Mouse (Mus musculus) forebrain, embryonic 16.5 days (tissue): ENCODE data around the gene Gm21969. TPM values are rescaled to one million over a fixed set of nuclear protein-coding genes. Genes with fewer than 3 reads are reported as not detected.
A peak's percentile ranks its signal among the peaks of the same experiment; 100 is the strongest.

Experiments
- ATAC-seq: fragments of 200-750 bp; cut with Nextera tagmentation; 2 replicates; pipeline ENCODE4 v1.8.0; 2017; ENCODE audit warnings: mild to moderate bottlenecking, moderate library complexity
- H3K27ac ChIP-seq: fragments of 300-500 bp; sonication (generic); 2 replicates; pipeline ENCODE4 v1.5.1; 2014; ENCODE audit warnings: low read length, control low read depth
- H3K27me3 ChIP-seq: fragments of 300-500 bp; sonication (generic); replicated peaks from 2 replicates; pipeline ENCODE4 v1.6.1; 2014; ENCODE audit warnings: low read length; ENCODE audit not compliant: control insufficient read depth, insufficient read depth
- H3K36me3 ChIP-seq: fragments of 300-500 bp; sonication (generic); 2 replicates; pipeline ENCODE4 v1.6.1; 2014; ENCODE audit not compliant: control insufficient read depth, insufficient read depth
- H3K4me1 ChIP-seq: fragments of 300-500 bp; sonication (generic); replicated peaks from 2 replicates; pipeline ENCODE4 v1.6.1; 2014; ENCODE audit warnings: low read length; ENCODE audit not compliant: control insufficient read depth, insufficient read depth
- H3K4me2 ChIP-seq: fragments of 300-500 bp; sonication (generic); 2 replicates; pipeline ENCODE4 v1.6.1; 2014; ENCODE audit warnings: mild to moderate bottlenecking, low read length, control low read depth
- H3K4me3 ChIP-seq: fragments of 300-500 bp; sonication (generic); replicated peaks from 2 replicates; pipeline ENCODE4 v1.5.1; 2014; ENCODE audit warnings: mild to moderate bottlenecking, low read length, control low read depth
- H3K9ac ChIP-seq: fragments of 300-500 bp; sonication (generic); replicated peaks from 2 replicates; pipeline ENCODE4 v1.6.1; 2014; ENCODE audit warnings: low read depth, low read length, control low read depth
- H3K9me3 ChIP-seq: fragments of 300-500 bp; sonication (generic); 2 replicates; pipeline ENCODE4 v1.6.1; 2016; ENCODE audit warnings: low read length; ENCODE audit not compliant: control insufficient read depth
- WGBS: fragments of 180-500 bp; shearing (Covaris S2); extraction: QIAGEN DNeasy Blood & Tissue Kit; methylation state at CpG from one replicate; pipeline ENCODE4 v1.1.7; 2014; 5-methylcytosine and 5-hydroxymethylcytosine counted together
- polyA plus RNA-seq: library from polyadenylated mRNA; unstranded; fragments of >200 nt; fragmentation: Nextera tagmentation; extraction: Ambion mirVana; gene quantifications from 2 replicates; pipeline ENCODE4 v1.2.1, GENCODE M21; 2015

Gm21969 gene
- polyA plus RNA-seq, 1 experiment from 2014 or later, result not detected

DNA sequence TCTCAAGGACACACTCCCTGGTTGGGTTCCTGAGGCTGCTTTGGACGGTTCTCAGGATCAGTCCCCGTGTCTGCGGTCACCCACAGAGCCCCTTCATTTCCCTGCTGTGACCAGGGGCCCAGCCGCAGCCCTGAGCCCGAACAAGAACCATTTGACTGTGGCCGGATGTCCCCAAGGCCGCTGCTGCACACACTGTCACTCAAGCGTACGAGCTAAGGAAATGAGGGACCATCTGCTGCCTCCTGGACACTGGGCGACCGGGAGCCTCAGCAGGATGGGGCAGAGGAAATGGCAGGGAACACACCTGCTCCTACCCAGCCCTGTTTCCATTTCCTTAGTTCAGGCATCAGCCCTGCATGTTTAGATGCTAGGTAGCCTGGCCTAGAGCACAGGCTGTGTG is 47.9 kb downstream of the Gm21969 start:
- Histone ChIP-seq H3K4me1 (no peaks in the 10 kb centered on the region), H3K36me3 (no peaks in the 10 kb centered on the region), H3K4me3 (no peak overlapping the region), H3K4me2 (no peak overlapping the region), H3K27ac (no peak overlapping the region), H3K27me3 (no peaks in the 10 kb centered on the region), H3K9ac (no peak overlapping the region), H3K9me3 (no peaks in the 10 kb centered on the region)
- no peak for ATAC-seq
- 81% methylated on average over 11 of the region's 11 CpGs for WGBS

DNA sequence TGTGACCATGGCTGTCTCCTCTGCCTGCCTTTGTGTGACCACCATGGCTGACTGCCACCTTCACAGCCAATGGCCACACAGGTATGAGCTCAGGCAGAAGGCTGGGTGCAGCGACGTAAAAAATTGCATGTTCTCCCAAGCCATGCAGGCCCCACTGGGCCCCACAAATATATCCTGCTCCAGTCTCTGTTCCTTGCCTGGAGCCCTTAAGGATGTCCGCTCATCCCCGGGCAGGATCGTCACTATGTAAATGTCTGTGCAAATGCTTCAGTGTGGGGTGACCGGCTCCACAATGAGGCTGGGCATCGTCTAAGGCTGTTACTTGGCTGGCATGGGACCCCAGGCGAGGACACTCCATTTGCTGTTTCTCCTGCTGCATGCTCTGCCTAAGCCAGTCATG is 50.3 kb downstream of the Gm21969 start, which contains the start of gene Tas1r2:
Gene Tas1r2, plus strand, starts transcription at position 301 of the 400 bp plus-strand sequence.
- WGBS, result 86% methylated on average over 8 of the region's 8 CpGs
- no peak within 1 kb of the TSS for H3K27ac ChIP-seq

DNA sequence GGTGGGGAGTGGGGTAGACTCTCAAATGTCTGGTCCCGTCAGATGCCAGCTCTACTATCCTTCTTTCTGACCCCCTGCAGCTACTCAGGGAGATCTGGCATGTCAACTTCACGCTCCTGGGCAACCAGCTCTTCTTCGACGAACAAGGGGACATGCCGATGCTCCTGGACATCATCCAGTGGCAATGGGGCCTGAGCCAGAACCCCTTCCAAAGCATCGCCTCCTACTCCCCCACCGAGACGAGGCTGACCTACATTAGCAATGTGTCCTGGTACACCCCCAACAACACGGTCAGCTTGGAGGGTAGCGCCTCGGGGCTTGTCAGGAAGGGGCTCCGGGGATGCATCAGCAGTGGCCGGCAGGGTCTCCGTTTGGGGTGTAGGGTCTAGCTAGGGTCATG is 58.9 kb downstream of the Gm21969 start:
- H3K36me3 ChIP-seq, result no peaks in the 10 kb centered on the region
- WGBS, result 78% methylated on average over 14 of the region's 14 CpGs
- ATAC-seq, result no peak
- H3K27me3 ChIP-seq, result no peaks in the 10 kb centered on the region
- H3K9me3 ChIP-seq, result no peaks in the 10 kb centered on the region
- no peak overlapping the region for H3K4me3 ChIP-seq
- no peak overlapping the region for H3K4me2 ChIP-seq
- H3K4me1 ChIP-seq, result no peaks in the 10 kb centered on the region
- no peak overlapping the region for H3K9ac ChIP-seq
- no peak overlapping the region for H3K27ac ChIP-seq

More for the DNA sequence above, 50.3 kb downstream of the Gm21969 start, which contains the start of gene Tas1r2:
- Histone ChIP-seq H3K4me3 (no peak within 1 kb of the TSS), H3K4me2 (no peak within 1 kb of the TSS), H3K9me3 (no peaks in the 10 kb centered on the region), H3K27me3 (no peaks in the 10 kb centered on the region), H3K9ac (no peak within 1 kb of the TSS), H3K4me1 (no peaks in the 10 kb centered on the region), H3K36me3 (no peaks in the 10 kb centered on the region)
- ATAC-seq, result no peak

DNA sequence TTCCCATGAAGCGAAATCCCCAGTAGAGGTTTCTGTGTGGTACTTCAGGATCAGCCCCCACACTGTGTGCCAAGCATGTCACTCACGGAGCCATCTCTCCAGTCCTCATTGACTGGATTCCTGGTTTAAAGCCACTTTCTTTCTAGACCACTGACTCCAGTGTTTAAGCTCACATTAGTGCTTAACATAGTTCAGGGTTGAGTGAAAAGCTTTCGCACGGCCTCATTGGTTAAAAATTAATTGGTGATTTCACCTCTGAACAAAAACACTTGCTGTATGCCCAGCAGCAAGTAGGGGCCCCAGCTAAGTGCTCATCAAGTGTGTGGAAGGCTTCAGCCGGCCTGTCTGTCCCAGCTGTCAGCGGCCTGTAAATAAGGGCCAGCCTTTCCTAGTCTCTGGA is 64.6 kb downstream of the Gm21969 start:
- no peak overlapping the region for H3K9ac ChIP-seq
- H3K27me3 ChIP-seq, result no peaks in the 10 kb centered on the region
- no peaks in the 10 kb centered on the region for H3K9me3 ChIP-seq
- no peak overlapping the region for H3K27ac ChIP-seq
- WGBS, result 14% methylated on average over 6 of the region's 6 CpGs
- ATAC-seq, result peak; percentile 40; the same call in 1 of the 2 replicates
- no peaks in the 10 kb centered on the region for H3K4me1 ChIP-seq
- no peak overlapping the region for H3K4me3 ChIP-seq
- H3K36me3 ChIP-seq, result no peaks in the 10 kb centered on the region
- no peak overlapping the region for H3K4me2 ChIP-seq

DNA sequence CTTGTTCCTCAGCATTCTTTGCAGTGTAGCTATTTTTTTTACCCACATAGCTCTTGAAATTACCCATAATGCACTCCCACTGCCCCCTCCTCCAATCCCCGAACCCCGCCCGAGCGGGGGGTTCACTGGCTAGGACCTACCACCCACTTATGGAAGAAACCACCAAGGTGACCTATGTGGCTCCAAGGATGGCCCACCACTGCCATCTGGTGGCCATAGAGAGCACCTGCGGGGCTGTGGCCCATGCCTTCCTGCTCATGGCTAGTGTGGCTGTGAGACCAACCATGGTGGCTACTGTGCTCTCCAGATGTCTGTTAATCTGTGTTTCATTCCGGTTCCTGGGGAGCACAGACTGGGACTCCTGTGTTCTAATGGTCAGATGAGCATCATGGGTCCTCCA is 66.9 kb downstream of the Gm21969 start:
- no peaks in the 10 kb centered on the region for H3K36me3 ChIP-seq
- no peaks in the 10 kb centered on the region for H3K4me1 ChIP-seq
- WGBS, result 19% methylated on average over 6 of the region's 6 CpGs
- H3K9me3 ChIP-seq, result no peaks in the 10 kb centered on the region
- no peak overlapping the region for H3K27ac ChIP-seq
- ATAC-seq, result no peak
- no peak overlapping the region for H3K4me2 ChIP-seq
- no peak overlapping the region for H3K9ac ChIP-seq
- H3K4me3 ChIP-seq, result no peak overlapping the region
- H3K27me3 ChIP-seq, result no peaks in the 10 kb centered on the region

DNA sequence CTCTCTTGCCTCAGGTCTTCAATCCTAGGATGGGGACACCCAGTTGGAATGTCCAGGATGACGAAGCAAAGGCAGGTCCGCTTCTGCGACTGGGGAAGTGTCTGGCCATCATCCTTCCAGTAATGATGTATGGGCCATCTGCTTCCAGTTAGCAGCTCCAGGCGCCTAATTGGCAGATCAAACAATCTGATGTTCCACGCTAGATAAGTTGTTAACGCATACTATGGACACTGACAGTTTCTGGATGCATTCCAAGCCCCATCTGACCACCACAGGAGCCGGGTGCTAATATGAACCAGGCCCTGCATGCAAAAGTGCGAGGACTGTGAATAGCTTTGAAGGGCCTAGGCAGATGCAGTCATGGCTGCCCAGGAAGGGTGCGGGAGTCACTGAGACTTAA is 72.7 kb downstream of the Gm21969 start:
- H3K4me1 ChIP-seq, result no peaks in the 10 kb centered on the region
- no peak for ATAC-seq
- no peaks in the 10 kb centered on the region for H3K36me3 ChIP-seq
- WGBS, result 52% methylated on average over 9 of the region's 9 CpGs
- peaks cover 9% of the 10 kb centered on the region for H3K9me3 ChIP-seq
- H3K27ac ChIP-seq, result no peak overlapping the region
- H3K4me3 ChIP-seq, result no peak overlapping the region
- no peaks in the 10 kb centered on the region for H3K27me3 ChIP-seq
- H3K4me2 ChIP-seq, result no peak overlapping the region
- no peak overlapping the region for H3K9ac ChIP-seq

DNA sequence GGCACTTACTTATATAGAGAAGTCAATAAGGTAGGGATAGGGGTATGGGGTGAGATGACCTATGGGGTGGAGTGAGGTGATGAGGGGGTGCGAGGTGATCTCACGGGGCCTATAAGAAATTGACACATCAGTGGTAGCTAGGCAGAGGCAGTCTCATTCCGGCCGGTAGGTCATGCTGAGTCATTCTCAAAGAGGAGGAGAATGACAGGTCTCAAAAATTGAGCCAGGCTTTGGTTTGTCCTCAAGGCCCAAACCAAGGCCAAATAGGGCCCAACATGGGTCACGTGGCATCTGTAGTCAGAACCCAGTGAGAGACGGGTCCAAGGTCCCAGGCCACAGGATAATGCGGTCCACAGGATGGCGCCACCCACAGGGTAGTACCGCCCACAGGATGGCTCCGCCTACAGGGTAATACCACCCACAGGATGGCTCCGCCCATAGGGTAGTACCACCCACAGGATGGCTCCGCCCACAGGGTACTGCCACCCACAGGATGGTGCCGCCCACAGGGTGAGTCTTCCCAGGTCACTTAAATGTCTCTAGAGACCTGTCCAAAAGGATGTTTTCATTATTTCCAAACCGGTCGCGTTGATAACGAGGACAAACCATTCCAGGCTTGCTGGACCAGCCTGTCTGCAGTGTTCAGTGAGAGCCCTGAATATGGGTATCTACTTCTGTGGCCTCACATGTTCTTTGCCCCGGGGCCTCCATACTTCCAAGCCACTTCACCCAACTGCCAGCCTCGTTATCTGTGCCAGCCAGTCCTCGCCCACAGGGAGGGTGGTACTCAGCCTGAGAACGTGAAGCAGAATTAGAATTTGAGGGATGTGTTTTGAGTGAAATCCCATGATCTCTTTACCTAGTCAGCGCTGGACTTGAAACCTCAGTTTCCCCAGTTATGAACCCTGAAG is 81.0 kb downstream of the Gm21969 start:
- Histone ChIP-seq H3K4me1 (no peaks in the 10 kb centered on the region), H3K36me3 (no peaks in the 10 kb centered on the region), H3K9ac (no peak overlapping the region), H3K27me3 (no peaks in the 10 kb centered on the region), H3K4me3 (no peak overlapping the region), H3K9me3 (peaks cover 7% of the 10 kb centered on the region; the same call in 1 of the 2 replicates), H3K4me2 (no peak overlapping the region), H3K27ac (no peak overlapping the region)
- no peak for ATAC-seq
- 75% methylated on average over 22 of the region's 22 CpGs for WGBS

DNA sequence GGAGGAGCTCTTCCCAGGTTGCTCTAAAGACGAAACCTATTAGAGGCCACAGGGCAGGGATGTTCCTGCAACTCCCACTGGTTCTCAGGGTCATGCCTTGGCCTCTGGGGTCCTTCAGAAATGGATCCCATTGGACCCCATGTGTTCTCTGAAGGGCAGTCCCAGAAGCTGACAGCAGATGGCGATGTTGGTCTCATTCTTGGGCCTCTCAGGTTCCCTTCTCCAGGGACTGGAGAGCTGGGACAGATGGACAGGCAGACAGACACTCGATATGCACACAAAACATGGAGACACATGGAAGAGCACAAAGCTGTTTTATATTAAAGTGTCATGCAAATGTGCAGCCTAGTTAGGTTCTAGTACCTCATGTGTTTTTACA is 81.6 kb downstream of the Gm21969 start:
- no peak overlapping the region for H3K9ac ChIP-seq
- no peak for ATAC-seq
- no peaks in the 10 kb centered on the region for H3K27me3 ChIP-seq
- peaks cover 4% of the 10 kb centered on the region; the same call in 1 of the 2 replicates for H3K9me3 ChIP-seq
- H3K4me2 ChIP-seq, result no peak overlapping the region
- H3K27ac ChIP-seq, result no peak overlapping the region
- H3K4me3 ChIP-seq, result no peak overlapping the region
- H3K36me3 ChIP-seq, result no peaks in the 10 kb centered on the region
- WGBS, result 14% methylated on average over 3 of the region's 3 CpGs
- H3K4me1 ChIP-seq, result peaks cover 2% of the 10 kb centered on the region; the same call in 1 of the 2 replicates

DNA sequence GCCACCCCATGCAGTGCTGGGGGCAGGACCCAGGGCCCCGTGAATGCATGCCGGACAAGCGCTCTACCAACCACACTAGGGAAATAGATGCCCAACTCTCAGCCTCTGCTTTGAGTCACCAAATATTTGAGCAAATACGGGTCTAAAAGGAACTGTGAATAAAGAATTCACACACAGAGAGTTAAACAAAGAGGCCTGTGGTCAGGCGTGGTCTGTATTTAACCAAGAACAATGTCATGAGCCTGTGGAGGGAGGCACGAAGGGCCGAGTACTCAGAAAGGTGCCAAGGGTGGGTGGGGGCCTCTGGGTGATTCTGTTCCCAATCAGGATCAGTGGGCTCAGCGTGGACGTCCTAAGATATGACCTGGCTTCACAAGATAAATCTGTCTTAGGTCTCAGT is 85.1 kb downstream of the Gm21969 start:
- WGBS, result 38% methylated on average over 9 of the region's 9 CpGs
- Histone ChIP-seq H3K9me3 (no peaks in the 10 kb centered on the region), H3K4me3 (no peak overlapping the region), H3K27ac (no peak overlapping the region), H3K4me2 (no peak overlapping the region), H3K27me3 (no peaks in the 10 kb centered on the region; the same call in 1 of the 2 replicates), H3K36me3 (no peaks in the 10 kb centered on the region), H3K4me1 (peaks cover 2% of the 10 kb centered on the region; the same call in 1 of the 2 replicates), H3K9ac (no peak overlapping the region)
- no peak for ATAC-seq
